Mouse (Mus musculus): ENCODE measurements around the gene Foxc1.

The Foxc1 gene

DNA sequence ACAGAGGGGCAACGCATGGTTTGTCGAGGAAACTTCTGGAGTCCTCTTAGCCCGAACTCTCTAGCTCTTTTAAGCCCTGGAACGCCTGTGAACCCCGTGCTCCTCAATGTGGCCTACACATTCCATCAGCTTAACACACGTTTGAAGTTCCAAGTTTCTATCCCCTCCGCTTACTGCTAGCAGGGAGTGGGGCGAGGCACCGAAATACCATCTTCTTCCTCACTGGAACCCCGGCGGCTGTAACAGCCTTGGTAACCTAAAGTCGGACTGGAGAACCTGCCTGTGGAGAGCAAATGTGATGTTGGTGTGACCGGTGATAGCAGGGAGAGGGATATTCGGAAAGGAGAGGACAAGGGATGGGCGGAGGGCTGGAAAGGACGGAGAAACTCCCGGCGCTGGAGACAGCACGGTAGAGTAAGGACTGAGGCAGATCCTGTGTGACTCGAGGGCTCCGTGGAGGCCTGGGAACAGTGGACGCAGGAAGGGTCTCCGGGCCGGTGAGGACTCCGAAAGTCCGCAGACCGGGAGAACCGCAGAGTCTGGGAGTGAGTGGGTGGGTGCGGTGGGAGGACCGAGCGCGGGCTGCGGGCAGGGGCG, 504 bp upstream of the Foxc1 start:
- no peak for DNase-seq (ENCODE audit: low spot score)

DNA sequence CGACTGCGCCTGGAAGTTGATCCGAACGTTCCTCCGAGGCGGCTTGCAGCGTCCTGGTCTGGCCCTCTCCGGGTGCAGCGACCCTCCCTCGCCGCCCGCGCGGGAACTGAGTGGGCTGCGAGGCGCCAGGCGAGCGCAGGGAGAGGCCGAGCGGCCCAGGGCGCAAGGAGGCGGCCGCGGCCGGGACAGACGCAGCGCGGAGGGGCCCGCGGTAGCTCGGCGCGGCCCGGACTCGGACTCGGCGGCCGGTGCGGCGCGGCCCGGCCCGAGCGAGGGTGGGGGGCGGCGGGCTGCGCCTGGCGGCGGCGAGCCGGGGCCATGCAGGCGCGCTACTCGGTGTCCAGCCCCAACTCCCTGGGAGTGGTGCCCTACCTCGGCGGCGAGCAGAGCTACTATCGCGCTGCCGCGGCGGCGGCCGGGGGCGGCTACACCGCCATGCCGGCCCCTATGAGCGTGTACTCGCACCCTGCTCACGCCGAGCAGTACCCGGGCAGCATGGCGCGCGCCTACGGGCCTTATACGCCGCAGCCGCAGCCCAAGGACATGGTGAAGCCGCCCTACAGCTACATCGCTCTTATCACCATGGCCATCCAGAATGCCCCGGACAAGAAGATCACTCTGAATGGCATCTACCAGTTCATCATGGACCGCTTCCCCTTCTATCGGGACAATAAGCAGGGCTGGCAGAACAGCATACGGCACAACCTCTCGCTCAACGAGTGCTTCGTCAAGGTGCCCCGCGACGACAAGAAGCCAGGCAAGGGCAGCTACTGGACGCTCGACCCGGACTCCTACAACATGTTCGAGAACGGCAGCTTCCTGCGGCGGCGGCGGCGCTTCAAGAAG, 680 bp downstream of the Foxc1 start:
- no peak for DNase-seq (ENCODE audit: low spot score)

DNA sequence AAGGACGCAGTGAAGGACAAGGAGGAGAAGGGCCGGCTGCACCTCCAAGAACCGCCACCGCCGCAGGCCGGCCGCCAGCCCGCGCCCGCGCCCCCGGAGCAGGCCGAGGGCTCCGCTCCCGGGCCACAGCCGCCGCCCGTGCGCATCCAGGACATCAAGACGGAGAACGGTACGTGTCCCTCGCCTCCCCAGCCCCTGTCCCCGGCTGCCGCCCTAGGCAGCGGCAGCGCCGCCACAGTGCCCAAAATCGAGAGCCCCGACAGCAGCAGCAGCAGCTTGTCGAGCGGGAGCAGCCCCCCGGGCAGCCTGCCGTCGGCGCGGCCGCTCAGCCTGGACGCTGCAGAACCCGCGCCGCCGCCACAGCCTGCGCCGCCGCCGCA, 1.3 kb downstream of the Foxc1 start:
- no peak for DNase-seq (ENCODE audit: low spot score)

DNA sequence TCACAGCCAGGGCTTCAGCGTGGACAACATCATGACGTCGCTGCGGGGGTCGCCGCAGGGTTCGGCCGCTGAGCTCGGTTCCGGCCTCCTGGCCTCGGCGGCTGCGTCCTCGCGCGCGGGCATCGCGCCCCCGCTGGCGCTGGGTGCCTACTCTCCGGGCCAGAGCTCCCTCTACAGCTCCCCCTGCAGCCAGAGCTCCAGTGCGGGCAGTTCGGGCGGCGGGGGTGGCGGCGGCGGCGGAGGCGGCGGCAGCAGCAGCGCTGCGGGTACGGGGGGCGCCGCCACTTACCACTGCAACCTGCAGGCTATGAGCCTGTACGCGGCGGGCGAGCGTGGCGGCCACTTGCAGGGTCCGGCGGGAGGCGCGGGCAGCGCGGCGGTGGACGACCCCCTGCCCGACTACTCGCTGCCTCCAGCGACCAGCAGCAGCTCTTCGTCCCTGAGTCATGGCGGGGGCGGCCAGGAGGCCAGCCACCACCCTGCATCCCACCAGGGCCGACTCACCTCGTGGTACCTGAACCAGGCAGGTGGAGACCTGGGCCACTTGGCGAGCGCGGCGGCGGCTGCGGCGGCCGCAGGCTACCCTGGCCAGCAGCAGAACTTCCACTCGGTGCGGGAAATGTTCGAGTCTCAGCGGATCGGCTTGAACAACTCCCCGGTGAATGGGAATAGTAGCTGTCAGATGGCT, 1.8 kb downstream of the Foxc1 start:
- no peak for DNase-seq (ENCODE audit: low spot score)

DNA sequence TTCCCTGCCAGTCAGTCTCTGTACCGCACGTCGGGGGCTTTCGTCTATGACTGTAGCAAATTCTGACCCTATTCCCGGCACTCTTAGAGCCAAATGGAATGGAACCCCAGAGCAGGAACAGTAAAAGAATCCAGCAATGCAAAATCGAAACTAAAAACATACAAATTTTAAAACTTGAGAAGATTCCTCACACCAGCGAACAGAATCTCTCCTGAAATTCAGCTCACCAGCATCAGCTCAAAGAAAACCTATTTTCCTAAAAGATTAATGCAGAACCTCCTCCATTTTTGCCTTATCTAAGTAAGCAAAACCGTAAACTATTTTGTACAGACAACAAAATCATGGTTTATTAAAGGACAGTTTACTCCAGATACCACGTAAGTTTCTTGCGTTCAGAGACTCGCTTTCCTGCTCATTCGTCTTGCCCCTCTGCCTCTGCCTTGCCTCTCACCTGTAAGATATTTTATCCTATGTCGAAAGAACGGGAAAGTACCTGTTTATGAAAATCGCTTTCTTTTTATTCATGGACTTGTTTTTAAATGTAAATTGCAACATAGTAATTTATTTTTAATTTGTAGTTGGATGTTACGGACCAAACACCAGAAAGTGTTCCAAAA, 2.5 kb downstream of the Foxc1 start:
- no peak for DNase-seq (ENCODE audit: low spot score)

DNA sequence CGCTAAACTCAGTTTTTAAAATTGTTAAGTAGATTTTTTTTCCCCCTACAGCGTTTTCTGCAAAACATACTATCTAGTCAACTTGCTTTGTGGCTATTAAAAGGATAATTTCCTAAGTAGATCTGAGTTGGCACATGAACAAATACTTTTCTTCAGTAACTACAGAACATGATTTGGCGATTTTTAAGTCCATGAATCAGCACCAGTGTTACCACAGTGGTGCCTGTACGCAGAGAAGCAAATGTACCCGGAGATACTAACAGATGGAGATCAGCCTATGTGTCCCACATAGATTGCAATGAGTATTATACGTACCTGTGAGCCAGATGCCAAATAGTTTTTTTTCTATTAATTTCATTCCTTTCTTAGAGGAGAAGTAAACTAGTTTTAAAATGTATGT, 3.3 kb downstream of the Foxc1 start:
- DNase-seq (ENCODE audit: low spot score): no peak

DNA sequence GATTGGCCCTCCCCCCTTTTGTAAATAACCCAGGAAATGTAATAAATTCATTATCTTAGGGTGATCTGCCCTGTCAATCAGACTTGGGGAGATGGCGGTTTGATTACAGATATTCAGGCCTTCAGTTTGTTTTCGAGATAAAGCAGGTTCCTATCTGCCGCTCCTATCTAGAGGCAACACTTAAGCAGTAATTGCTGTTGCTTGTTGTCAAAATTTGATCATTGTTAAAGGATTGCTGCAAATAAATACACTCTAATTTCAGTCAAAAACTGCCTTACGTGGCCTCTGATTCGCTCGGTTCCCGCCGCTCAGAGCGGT, 3.9 kb downstream of the Foxc1 start:
- DNase-seq (ENCODE audit: low spot score): no peak

DNA sequence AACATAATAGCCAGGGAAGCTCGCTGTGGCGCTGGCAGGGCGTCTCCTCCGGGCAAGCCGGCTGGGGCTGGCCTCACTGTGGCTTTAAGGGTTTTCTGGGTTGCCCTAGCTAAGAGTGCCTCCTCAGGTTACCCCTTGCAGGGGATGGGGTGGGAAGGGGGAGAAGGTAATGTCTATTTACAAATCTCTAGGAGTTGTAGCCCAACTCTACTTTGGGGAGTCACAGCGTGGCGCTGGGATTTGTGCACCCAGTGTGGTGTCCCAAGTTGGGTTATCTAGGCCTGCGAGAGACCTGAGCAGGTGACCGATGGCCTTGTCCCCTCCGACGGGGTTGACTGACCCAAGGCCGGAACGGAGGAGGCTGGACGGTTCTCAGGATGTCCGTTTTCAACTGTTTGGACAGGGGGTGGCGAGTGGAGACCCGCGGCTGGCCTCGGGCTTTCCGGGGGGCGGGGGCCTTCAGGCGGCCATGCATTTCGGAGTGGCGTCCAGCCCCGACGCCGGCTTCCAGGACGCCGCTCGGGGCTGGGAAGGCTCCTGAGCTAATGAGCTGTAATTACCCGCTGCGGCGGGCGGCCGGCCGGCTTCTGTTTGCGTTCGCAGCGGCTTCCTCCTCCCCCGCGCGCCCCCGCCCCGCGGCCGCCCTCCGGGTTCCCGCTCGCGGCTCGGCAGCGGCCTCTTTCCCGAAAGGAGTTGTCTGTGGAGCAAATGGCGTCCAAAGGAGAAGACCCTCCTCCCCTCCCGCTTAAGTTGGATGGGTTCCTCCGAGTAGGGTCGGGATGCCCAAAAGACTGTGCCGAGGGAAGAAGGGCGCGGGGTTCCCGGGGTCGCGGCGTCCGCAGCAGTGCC, 4.5 kb downstream of the Foxc1 start:
- no peak for DNase-seq (ENCODE audit: low spot score)

DNA sequence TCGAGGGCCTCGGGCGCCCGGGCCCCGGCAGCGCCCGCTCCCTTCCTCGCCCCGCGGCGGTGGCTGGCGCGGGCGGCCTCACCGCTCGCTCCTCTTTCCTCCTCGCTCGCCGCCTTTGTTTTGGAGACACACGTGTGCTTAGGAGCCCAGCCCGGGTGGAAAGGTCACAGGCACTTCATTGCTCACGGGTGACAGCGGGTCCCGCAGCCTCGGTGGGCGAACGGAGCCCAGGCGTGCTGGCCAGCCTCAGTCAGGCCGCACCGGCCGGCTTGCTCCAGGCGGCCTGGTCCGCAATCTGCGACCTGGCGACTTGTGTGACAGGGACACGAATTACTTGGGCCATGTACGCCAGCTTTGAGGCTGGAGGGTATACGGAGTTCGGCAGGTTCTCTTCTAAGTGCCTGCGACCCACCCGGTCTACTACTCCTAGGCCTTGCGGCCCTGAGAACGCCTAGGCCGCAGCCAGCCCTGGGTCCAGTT, 5.1 kb downstream of the Foxc1 start:
- no peak for DNase-seq (ENCODE audit: low spot score)

DNA sequence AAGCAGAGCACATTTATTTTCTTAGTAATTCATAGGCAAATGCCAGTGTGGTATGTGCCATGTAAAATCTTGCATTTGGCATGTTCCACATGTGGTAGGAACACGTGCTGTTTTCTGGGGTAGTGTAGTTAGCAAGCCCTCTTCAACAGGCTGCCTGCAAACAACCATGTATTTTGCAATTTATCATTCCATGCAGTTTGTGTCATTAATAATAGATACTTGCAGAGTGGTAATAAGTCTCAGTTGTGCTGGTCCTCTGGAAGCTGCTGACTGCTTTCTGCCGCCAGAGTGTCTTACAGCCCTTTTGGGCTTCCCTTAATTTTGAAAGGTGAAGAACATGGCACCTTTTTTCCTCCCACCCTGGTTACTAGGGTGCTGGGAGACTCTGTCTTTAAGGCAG, 6.3 kb downstream of the Foxc1 start:
- no peak for DNase-seq (ENCODE audit: low spot score)

DNA sequence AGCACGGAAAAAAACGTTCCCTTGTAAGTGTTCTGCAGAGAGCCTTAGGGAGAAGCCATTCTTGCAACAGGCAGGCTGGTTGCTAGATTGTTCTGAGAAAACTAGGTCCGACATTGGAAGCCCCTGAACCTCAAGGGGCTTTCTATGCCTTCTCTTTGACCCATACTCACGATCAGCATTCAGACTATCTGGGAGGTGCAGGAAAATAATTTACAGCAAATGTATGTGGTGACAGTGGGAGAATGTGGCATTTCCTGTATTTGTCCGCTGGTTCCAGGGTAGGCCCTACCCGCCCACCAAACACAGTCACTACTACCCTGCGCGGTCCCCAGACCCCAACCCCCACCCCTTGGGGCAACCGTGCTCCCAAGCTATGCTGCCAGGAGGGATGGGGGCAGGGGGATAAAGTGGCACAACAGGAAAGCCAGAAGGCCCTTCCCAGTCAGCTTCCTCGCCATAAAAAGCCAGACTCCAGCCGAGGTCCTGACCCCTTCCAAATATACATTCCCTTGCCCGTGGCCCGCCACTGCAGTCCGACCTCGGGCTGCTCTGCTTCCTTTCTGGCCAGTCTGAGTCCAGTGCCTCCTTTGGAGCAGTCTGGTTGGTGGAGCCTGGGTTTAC, 9.1 kb downstream of the Foxc1 start:
- no peak for DNase-seq (ENCODE audit: low spot score)

DNA sequence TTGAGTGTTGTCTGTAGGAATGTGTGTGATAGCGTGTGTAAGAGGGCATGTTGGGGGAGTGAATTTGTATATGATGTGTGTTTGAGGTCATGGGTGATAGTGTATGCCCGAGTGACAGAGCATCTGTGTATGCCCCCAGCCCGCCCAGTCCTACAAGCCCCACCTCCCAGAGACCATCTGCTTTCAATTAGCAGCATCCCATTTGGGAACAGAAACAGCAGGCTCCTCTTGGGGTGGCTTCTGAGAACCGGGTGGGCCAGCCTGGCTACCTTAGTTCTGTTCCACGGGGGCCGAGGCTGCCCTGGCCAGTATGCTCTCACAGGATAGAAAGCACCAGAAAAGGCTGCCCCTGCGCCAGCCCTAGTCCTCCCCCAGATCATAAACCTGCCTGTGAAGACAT, 11.9 kb downstream of the Foxc1 start:
- no peak for DNase-seq (ENCODE audit: low spot score)

DNA sequence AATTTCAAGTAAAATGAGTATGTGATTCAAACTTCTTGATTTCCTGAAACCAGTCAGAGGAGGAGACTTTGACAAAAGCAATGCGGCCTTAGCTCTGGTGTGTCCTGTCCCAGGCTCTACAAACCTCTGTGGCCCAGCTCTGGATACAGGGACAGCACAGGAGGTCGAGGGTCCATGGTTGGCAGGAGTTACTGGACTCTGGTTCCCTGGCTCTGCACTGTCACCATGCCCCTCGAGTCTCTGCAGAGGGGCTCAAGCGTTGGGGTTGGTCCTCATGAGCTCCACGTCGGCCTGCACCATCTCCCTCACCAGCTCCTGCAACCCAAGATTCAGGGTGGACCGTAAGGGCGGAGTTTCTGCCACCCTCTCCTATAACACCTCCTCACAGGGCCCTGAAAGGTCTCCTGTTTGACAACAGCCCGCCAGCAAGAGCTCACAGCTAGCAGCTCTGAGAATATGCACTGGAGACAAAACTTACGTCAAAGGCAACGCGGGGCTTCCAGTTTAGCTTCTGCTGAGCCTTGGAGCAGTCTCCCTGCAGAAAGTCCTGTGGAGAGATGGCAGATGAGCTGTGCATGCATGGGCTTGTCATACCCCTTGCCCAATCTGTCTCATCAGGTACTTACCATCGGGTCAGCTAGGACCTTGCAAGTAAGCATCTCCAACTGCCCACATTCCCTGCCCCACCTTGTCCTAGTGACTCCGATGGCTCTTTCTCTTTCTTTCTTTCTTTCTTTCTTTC, 13.4 kb downstream of the Foxc1 start:
- DNase-seq (ENCODE audit: low spot score): no peak

DNA sequence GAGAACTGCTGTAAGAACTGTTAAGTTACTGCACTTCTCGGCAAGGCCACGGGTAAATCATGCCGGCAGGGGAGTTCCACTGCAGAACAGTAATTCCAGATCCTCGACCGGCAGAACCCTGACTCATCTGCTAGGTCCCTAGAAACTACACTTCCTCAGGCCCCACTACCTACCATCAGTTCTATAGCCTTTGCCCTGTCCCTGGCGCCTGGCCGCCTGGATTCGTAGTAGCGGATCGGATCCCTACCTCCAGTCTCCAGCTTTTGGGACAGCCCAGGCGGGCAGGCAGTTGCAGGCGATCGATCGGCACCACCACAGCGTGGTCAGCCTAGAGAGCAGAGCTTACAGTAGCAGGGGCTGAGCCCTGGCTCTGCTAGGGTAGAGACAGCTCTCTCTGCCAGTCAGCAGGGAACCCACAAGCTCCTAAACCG, 14.2 kb downstream of the Foxc1 start:
- DNase-seq (ENCODE audit: low spot score): no peak

DNA sequence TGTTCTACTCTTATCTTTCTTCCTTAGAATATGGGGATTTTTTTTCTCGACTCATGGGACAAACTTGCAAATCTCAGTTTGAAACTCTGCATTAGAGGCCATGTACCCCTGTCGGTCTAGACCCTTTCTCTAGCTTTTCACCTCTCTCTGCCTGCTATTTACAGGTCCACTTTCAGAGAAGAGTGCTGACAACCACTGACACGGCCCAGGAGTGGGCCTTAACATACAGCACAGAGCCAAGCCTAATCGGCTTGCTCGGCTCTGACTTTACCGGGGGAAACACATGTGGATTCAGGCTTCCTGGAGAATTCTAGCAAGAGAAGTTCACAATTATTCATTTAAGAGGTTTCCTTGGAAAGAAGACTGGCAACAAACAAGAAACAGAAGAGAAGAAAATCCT, 14.6 kb downstream of the Foxc1 start:
- no peak for DNase-seq (ENCODE audit: low spot score)

DNA sequence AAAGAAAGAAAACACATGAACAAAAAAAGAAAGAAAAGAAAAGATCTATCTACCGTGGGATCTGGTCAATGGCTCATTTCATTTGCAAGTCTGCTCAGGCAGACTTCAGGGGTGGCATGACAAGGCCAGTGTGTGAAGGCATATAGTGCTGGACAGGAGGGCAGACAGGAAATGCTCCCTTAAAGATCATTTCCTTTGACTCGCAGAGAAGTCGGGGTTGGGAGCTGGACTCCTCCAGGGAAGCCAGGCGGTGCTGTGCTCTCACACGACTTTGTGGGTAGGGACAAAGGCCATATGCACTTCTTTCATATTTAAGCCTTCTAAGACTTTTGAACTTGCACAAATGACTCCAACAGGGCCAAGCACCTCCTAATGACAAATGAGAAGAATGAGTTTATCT, 16.9 kb downstream of the Foxc1 start:
- DNase-seq (ENCODE audit: low spot score): no peak

DNA sequence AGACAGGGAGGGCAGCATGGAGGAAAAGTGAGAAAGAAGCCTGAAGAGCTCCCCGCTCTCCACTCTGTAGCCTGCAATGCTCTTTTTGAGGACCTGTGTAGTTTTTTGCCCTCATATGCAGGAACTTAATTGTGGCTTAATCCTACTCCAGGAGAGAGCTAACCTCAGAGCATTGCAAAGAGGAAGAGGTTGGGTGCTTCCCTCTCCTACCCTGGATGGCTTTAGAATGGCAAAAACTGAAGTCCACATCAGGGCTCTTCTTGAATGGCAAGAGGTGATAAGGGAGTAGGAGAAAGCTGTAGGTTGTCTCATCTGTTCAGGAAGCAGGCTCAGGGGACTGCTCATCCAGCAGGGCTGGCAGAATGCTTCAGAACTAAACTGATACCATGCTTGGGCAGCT, 18.7 kb downstream of the Foxc1 start:
- no peak for DNase-seq (ENCODE audit: low spot score)

DNA sequence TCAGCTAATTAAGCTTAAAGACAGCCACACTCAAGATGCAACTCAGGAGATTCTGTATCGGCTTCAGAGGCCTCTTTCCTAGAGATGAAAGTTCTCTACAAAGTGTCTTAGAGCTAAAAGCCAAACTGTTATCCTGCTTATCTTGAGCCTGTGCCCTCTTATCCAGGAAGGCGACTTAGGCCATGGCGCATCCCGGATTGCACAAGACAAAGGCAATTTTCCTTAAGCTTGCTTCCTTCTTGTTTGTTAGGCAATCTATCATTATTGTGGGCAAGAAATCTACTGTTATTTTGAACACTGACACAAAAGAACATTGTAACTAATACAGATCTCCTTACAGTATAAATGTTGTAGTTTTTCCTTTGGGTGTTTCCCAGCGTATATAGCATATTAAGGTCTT, 20.7 kb downstream of the Foxc1 start:
- DNase-seq (ENCODE audit: low spot score): no peak

DNA sequence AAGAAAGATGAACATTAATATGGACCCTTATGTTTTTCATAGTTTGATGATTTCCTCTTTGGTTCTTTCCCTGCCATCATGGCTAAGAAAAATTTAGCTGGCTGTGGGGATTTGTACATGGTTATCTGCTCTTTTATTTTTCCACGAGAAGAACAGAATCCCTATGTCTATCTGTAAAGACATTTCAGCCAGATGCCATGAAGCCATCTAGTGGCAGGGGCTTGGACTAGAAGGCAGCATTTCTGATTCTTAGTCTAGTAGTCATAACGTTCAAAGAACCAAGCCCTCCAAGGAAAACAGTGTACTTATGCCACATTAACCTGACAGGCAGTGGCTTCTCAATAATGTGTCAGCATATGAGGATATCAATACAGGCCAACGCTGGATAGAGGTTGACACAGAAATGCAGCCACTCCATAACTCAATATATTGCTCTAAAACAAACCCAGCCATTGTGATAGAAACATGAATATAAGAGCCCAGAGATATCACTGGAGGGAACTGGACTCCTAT, 21.4 kb downstream of the Foxc1 start:
- DNase-seq (ENCODE audit: low spot score): no peak

DNA sequence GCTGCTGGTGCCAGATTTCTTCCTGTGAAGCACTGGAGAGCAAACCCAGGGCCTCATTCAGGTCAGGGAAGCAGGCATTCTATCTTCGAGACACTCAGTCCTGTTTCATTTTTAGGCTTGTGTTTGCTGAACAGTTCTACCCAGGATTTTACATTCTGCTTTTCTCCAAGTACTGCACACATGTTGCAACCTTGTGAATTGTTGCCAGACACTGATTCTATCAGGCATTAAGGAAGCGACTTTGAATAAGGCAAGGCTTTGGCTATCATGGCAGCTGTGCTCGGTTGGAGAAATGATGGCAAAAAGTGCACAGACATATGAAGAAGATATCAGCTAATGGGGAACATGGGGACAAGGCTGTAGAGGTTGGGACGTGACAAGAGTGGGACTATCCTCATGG, 22.0 kb downstream of the Foxc1 start:
- no peak for DNase-seq (ENCODE audit: low spot score)

DNA sequence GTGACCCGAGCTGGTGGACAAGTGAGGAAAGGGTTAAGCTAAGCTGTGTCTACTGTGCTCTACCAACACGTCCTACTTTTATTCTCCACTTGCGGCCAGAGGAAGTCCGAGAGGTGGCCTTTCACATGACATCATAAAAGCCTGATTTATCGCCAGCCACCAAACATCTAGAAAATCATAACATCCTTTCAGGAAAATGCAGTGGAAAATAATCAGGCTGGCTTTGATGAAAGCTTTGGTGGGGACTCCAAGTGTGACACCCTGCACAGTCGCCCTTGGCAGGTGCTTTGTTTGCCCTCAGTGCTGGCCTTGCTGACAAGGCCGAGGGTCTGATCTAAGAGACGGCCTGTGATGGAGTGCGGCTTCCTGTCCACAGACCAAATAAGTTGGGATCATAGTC, 23.9 kb downstream of the Foxc1 start:
- DNase-seq (ENCODE audit: low spot score): no peak

Measured in spleen, adult 12 weeks (tissue).